Mouse (Mus musculus) midbrain, postnatal 0 days (tissue): ENCODE data around the gene Dcaf8. TPM values are rescaled to one million over a fixed set of nuclear protein-coding genes. Genes with fewer than 3 reads are reported as not detected.

ENCODE experiments used
- ATAC-seq: fragments of 200-750 bp; cut with Nextera tagmentation; 2 replicates; pipeline ENCODE4 v1.8.0; 2017; ENCODE audit warnings: moderate number of reproducible peaks, mild to moderate bottlenecking, moderate TSS enrichment, moderate library complexity; ENCODE audit not compliant: low FRiP score
- DNase-seq: peaks from one replicate; pipeline ENCODE4 v3.0.0-alpha.2; 2015; ENCODE audit warnings: low spot score
- H3K27ac ChIP-seq: fragments of 300-500 bp; sonication (generic); 2 replicates; pipeline ENCODE4 v1.5.1; 2014; ENCODE audit warnings: low read depth, mild to moderate bottlenecking, low read length, mixed read lengths
- H3K27me3 ChIP-seq: fragments of 300-500 bp; sonication (generic); 2 replicates; pipeline ENCODE4 v1.6.1; 2014; ENCODE audit warnings: low read length, control low read depth, mixed read lengths; ENCODE audit not compliant: insufficient read depth
- H3K36me3 ChIP-seq: fragments of 300-500 bp; sonication (generic); 2 replicates; pipeline ENCODE4 v1.6.1; 2014; ENCODE audit warnings: low read length, control low read depth, mixed read lengths; ENCODE audit not compliant: insufficient read depth
- H3K4me1 ChIP-seq: fragments of 300-500 bp; sonication (generic); 2 replicates; pipeline ENCODE4 v1.6.1; 2014; ENCODE audit warnings: mild to moderate bottlenecking, control low read depth, antibody characterized with exemption, low read length, mixed read lengths; ENCODE audit not compliant: insufficient read depth
- H3K4me2 ChIP-seq: fragments of 300-500 bp; sonication (generic); 2 replicates; pipeline ENCODE4 v1.6.1; 2014; ENCODE audit warnings: low read depth, mild to moderate bottlenecking, low read length, mixed read lengths; ENCODE audit not compliant: poor library complexity, severe bottlenecking
- H3K4me3 ChIP-seq: fragments of 300-500 bp; sonication (generic); 2 replicates; pipeline ENCODE4 v1.5.1; 2014; ENCODE audit warnings: low read depth, mild to moderate bottlenecking, low read length, moderate library complexity
- H3K9ac ChIP-seq: fragments of 300-500 bp; sonication (generic); replicated peaks from 2 replicates; pipeline ENCODE4 v1.6.1; 2014; ENCODE audit warnings: mild to moderate bottlenecking, low read length, moderate library complexity, mixed read lengths; ENCODE audit not compliant: poor library complexity, severe bottlenecking
- H3K9me3 ChIP-seq: fragments of 300-500 bp; sonication (generic); 2 replicates; pipeline ENCODE4 v1.6.1; 2016; ENCODE audit warnings: low read length, control low read depth
- CTCF ChIP-seq: IDR thresholded peaks from 2 replicates; pipeline ENCODE4 v1.5.1; 2016; ENCODE audit warnings: antibody characterized with exemption, mild to moderate bottlenecking
- WGBS: fragments of 180-500 bp; shearing (Covaris S2); extraction: QIAGEN DNeasy Blood & Tissue Kit; methylation state at CpG from one replicate; pipeline ENCODE4 v1.1.7; 2014; 5-methylcytosine and 5-hydroxymethylcytosine counted together
- polyA plus RNA-seq: library from polyadenylated mRNA; unstranded; fragments of >200 nt; fragmentation: Nextera tagmentation; extraction: Ambion mirVana; gene quantifications from 2 replicates; pipeline ENCODE4 v1.2.1, GENCODE M21; 2015
- total RNA-seq: library from RNA; depleted of rRNA; stranded (reverse); fragments of >200 nt; gene quantifications from 2 replicates; pipeline ENCODE4 v1.2.3, GENCODE M21; 2014

Dcaf8 gene
- total and polyA plus RNA-seq, 2 experiments from 2014 or later, result 64.6 to 66.8 TPM

GRCm38 (mm10) chr1:172128563-172128962 lies 19.3 kb upstream of the Dcaf8 start:
- WGBS, result 94% methylated on average over 15 of the region's 15 CpGs
- H3K9ac ChIP-seq, result no peak overlapping the region
- no peak for DNase-seq
- TF ChIP-seq CTCF, result no peak
- H3K9me3 ChIP-seq, result no peaks in the 10 kb centered on the region
- no peak overlapping the region for H3K4me2 ChIP-seq
- no peak overlapping the region for H3K4me3 ChIP-seq
- H3K27me3 ChIP-seq, result no peaks in the 10 kb centered on the region
- 0 out of 2 replicates have a peak, but pooled peaks cover 9% of the 10 kb centered on the region for H3K4me1 ChIP-seq
- H3K36me3 ChIP-seq, result peaks cover 31% of the 10 kb centered on the region
- H3K27ac ChIP-seq, result no peak overlapping the region
- ATAC-seq, result no peak

GRCm38 (mm10) chr1:172129108-172129507 lies 18.8 kb upstream of the Dcaf8 start:
- H3K27ac ChIP-seq, result no peak overlapping the region
- H3K9ac ChIP-seq, result no peak overlapping the region
- peak; percentile 44 for DNase-seq
- peak; percentile 70 for TF ChIP-seq CTCF
- H3K4me1 ChIP-seq, result 0 out of 2 replicates have a peak, but pooled peaks cover 9% of the 10 kb centered on the region
- peaks cover 35% of the 10 kb centered on the region for H3K36me3 ChIP-seq
- H3K4me3 ChIP-seq, result no peak overlapping the region
- H3K4me2 ChIP-seq, result no peak overlapping the region
- 53% methylated on average over 2 of the region's 2 CpGs for WGBS
- no peak for ATAC-seq
- no peaks in the 10 kb centered on the region for H3K27me3 ChIP-seq
- H3K9me3 ChIP-seq, result no peaks in the 10 kb centered on the region

- 0 out of 2 replicates have a peak, but pooled peaks cover 9% of the 10 kb centered on the region for H3K4me1 ChIP-seq
- H3K36me3 ChIP-seq, result peaks cover 41% of the 10 kb centered on the region
- DNase-seq, result no peak
- H3K4me2 ChIP-seq, result no peak overlapping the region
- no peak overlapping the region for H3K4me3 ChIP-seq
- WGBS, result 96% methylated on average over 5 of the region's 5 CpGs
- ATAC-seq, result no peak
- no peaks in the 10 kb centered on the region for H3K27me3 ChIP-seq
- H3K27ac ChIP-seq, result no peak overlapping the region
- no peak overlapping the region for H3K9ac ChIP-seq
- no peaks in the 10 kb centered on the region for H3K9me3 ChIP-seq
- no peak for TF ChIP-seq CTCF
Measured at GRCm38 (mm10) chr1:172129780-172130179, 18.1 kb upstream of the Dcaf8 start.

GRCm38 (mm10) chr1:172132319-172132718 lies 15.6 kb upstream of the Dcaf8 start:
- WGBS, result 89% methylated on average over 7 of the region's 7 CpGs
- no peak for TF ChIP-seq CTCF
- ATAC-seq (no peak), DNase-seq (no peak)
- Histone ChIP-seq H3K4me2 (no peak overlapping the region), H3K36me3 (peaks cover 45% of the 10 kb centered on the region), H3K27me3 (no peaks in the 10 kb centered on the region), H3K9ac (no peak overlapping the region), H3K4me3 (no peak overlapping the region), H3K27ac (no peak overlapping the region), H3K4me1 (0 out of 2 replicates have a peak, but pooled peaks cover 4% of the 10 kb centered on the region), H3K9me3 (no peaks in the 10 kb centered on the region)

GRCm38 (mm10) chr1:172133535-172133934 lies 14.3 kb upstream of the Dcaf8 start:
- ATAC-seq, result no peak
- Histone ChIP-seq H3K4me3 (no peak overlapping the region), H3K4me2 (no peak overlapping the region), H3K4me1 (no peaks in the 10 kb centered on the region), H3K9me3 (no peaks in the 10 kb centered on the region), H3K27me3 (no peaks in the 10 kb centered on the region), H3K27ac (no peak overlapping the region), H3K9ac (no peak overlapping the region), H3K36me3 (peaks cover 45% of the 10 kb centered on the region)
- no peak for DNase-seq
- 88% methylated on average over 7 of the region's 7 CpGs for WGBS
- TF ChIP-seq CTCF, result no peak

GRCm38 (mm10) chr1:172134072-172134471 lies 13.8 kb upstream of the Dcaf8 start:
- Histone ChIP-seq H3K4me3 (no peak overlapping the region), H3K4me1 (no peaks in the 10 kb centered on the region), H3K4me2 (no peak overlapping the region), H3K27ac (no peak overlapping the region), H3K36me3 (peaks cover 45% of the 10 kb centered on the region), H3K27me3 (no peaks in the 10 kb centered on the region), H3K9ac (no peak overlapping the region), H3K9me3 (no peaks in the 10 kb centered on the region)
- no peak for DNase-seq
- no peak for TF ChIP-seq CTCF
- no peak for ATAC-seq
- WGBS, result 92% methylated on average over 4 of the region's 4 CpGs
